Mouse (Mus musculus) midbrain, embryonic 16.5 days (tissue): ENCODE measurements around the gene Bcas1. TPM values are rescaled to one million over a fixed set of nuclear protein-coding genes. Genes with fewer than 3 reads are reported as not detected.
A peak's percentile ranks its signal among the peaks of the same experiment; 100 is the strongest.

Source experiments
- ATAC-seq: fragments of 200-750 bp; cut with Nextera tagmentation; 2 replicates; pipeline ENCODE4 v1.8.0; 2017; ENCODE audit warnings: moderate TSS enrichment
- H3K27ac ChIP-seq: fragments of 300-500 bp; sonication (generic); 2 replicates; pipeline ENCODE4 v1.5.1; 2014; ENCODE audit warnings: mild to moderate bottlenecking, low read length, mixed read lengths
- H3K27me3 ChIP-seq: fragments of 300-500 bp; sonication (generic); 2 replicates; pipeline ENCODE4 v1.6.1; 2014; ENCODE audit warnings: low read depth, low read length, mixed read lengths; ENCODE audit not compliant: control insufficient read depth, insufficient read depth
- H3K36me3 ChIP-seq: fragments of 300-500 bp; sonication (generic); 2 replicates; pipeline ENCODE4 v1.6.1; 2014; ENCODE audit warnings: mild to moderate bottlenecking, low read length, moderate library complexity, mixed read lengths; ENCODE audit not compliant: control insufficient read depth, insufficient read depth
- H3K4me1 ChIP-seq: fragments of 300-500 bp; sonication (generic); 2 replicates; pipeline ENCODE4 v1.6.1; 2014; ENCODE audit warnings: mild to moderate bottlenecking, low read length, mixed read lengths; ENCODE audit not compliant: control insufficient read depth, insufficient read depth
- H3K4me2 ChIP-seq: fragments of 300-500 bp; sonication (generic); 2 replicates; pipeline ENCODE4 v1.6.1; 2014; ENCODE audit warnings: mild to moderate bottlenecking, low read length, mixed read lengths
- H3K4me3 ChIP-seq: fragments of 300-500 bp; sonication (generic); 2 replicates; pipeline ENCODE4 v1.5.1; 2014; ENCODE audit warnings: low read depth, mild to moderate bottlenecking, low read length, moderate library complexity, mixed read lengths
- H3K9ac ChIP-seq: fragments of 300-500 bp; sonication (generic); 2 replicates; pipeline ENCODE4 v1.6.1; 2014; ENCODE audit warnings: low read depth, low read length, mixed read lengths
- H3K9me3 ChIP-seq: fragments of 300-500 bp; sonication (generic); replicated peaks from 2 replicates; pipeline ENCODE4 v1.6.1; 2014; ENCODE audit warnings: mild to moderate bottlenecking, low read length, mixed read lengths; ENCODE audit not compliant: control insufficient read depth, poor library complexity, severe bottlenecking
- whole genome bisulfite sequencing: fragments of 180-500 bp; shearing (Covaris S2); extraction: QIAGEN DNeasy Blood & Tissue Kit; methylation state at CpG from one replicate; pipeline ENCODE4 v1.1.7; 2014; 5-methylcytosine and 5-hydroxymethylcytosine counted together
- polyA plus RNA-seq: library from polyadenylated mRNA; unstranded; fragments of >200 nt; fragmentation: Nextera tagmentation; extraction: Ambion mirVana; gene quantifications from 2 replicates; pipeline ENCODE4 v1.2.1, GENCODE M21; 2015

Gene Bcas1
- polyA plus RNA-seq, 1 experiment from 2014 or later: 7.2 TPM

DNA sequence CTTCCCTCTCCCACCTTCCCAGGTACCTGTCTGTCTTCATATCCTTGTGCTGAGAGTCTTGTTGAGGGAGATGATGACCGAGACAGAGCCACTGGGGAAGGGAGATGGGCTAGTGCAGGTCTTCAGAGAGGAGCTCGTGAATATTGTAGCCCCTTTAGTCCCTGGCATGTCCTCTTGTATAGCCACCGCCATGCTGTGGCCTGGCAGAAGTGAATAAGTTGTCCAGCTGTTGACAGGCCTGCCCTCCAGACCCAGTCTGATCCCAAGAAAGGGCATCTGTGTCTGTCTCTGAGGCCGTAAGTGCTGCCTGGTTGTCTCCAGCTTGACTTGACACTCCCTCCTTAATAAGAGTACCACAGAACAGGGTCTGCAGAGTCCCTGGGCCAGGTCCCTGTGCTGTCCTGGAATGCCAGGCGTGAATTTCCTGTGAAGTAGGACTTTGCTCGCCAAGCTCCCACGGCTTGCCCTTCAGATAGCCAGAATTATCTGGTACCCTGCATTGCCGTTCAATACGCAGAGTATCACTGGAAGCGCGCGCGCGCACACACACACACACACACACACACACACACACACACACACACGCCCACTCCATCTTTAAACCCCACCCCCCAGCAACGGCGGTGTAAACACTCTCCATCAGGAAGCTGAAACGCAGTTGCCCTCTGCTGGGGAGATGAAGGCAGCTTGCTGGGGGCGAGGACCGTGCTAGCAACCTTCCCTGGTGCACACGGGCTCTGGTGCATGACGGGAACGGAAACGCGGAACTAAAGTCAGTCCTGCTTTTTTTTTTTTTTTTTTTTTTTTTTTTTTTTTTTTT lies 108.7 kb downstream of the Bcas1 start:
- peak; percentile 95 for ATAC-seq
- Histone ChIP-seq H3K9me3 (no peaks in the 10 kb centered on the region), H3K4me3 (peak overlapping the region; percentile 44), H3K36me3 (no peaks in the 10 kb centered on the region), H3K27me3 (no peaks in the 10 kb centered on the region; the same call in 1 of the 2 replicates), H3K4me2 (peak overlapping the region; percentile 84), H3K9ac (peak overlapping the region; percentile 60), H3K27ac (peak overlapping the region; percentile 75), H3K4me1 (peaks cover 13% of the 10 kb centered on the region)
- WGBS: 9% methylated on average over 24 of the region's 25 CpGs

DNA sequence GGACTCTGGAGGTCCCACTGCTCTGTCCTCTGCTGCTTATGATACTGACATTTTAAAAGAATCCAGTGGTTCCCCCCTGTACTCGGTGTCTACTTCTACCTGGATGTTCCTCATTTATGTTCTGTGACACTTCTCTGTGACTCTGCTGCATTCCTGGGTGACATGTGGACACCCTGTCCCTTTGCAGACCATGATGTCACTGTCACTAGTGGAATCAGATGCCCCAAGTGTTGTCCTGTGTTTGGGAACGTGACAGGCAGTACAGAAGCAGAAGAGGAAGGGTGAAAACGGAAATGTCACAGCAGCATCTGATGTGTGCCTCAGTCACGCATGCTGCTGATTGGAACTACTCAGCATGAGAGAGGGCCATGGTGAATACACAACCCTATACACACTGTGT lies 110.9 kb downstream of the Bcas1 start:
- 91% methylated on average over 4 of the region's 4 CpGs for WGBS
- Histone ChIP-seq H3K36me3 (no peaks in the 10 kb centered on the region), H3K27ac (no peak overlapping the region), H3K9ac (no peak overlapping the region), H3K9me3 (no peaks in the 10 kb centered on the region), H3K4me2 (no peak overlapping the region), H3K27me3 (no peaks in the 10 kb centered on the region; the same call in 1 of the 2 replicates), H3K4me3 (no peak overlapping the region), H3K4me1 (peaks cover 10% of the 10 kb centered on the region)
- no peak for ATAC-seq

DNA sequence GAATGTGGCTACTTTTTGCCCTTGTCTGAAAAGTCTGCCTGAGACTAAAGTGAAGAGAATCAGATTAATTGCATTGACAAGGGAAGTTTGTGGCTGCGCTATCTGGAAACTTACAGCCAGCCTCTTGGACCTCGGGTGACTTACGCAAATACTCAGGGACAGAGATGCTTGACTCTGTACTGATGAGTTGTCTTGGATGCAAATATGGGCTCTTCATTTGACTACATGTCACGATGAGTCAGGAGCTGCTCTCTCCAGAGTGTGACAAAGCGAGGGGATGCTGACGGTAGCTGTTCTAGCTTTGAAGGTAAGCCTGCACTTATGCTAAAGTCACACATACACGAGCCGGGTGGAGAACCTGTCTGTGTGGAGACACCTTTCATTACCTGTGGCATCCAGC lies 111.3 kb downstream of the Bcas1 start:
- 93% methylated on average over 8 of the region's 8 CpGs for WGBS
- Histone ChIP-seq H3K4me1 (peaks cover 10% of the 10 kb centered on the region), H3K9ac (no peak overlapping the region), H3K27ac (no peak overlapping the region), H3K4me3 (no peak overlapping the region), H3K9me3 (no peaks in the 10 kb centered on the region), H3K27me3 (no peaks in the 10 kb centered on the region; the same call in 1 of the 2 replicates), H3K36me3 (no peaks in the 10 kb centered on the region), H3K4me2 (no peak overlapping the region)
- no peak for ATAC-seq

DNA sequence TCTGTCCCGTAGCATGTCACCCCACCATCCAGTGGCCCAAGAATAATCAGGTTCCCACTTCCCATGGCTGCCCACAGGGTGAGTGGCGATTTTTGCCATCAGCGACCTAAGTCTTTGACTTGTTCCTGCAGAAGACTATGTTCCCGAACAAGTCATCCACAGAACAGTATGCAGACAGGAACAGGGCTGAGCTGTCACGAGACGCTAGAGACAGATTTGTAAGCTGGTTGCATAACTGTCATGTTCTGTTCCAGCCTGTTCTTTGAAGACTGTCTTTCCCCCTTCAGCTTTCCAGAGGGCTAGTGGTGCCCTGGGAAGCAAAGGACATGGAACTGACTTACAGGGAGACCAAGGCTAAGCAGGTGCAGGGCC lies 116.7 kb downstream of the Bcas1 start:
- H3K27me3 ChIP-seq: no peaks in the 10 kb centered on the region
- H3K4me2 ChIP-seq: no peak overlapping the region
- H3K4me3 ChIP-seq: no peak overlapping the region
- no peak overlapping the region for H3K9ac ChIP-seq
- 83% methylated on average over 6 of the region's 6 CpGs for WGBS
- H3K36me3 ChIP-seq: no peaks in the 10 kb centered on the region
- H3K4me1 ChIP-seq: 0 out of 2 replicates have a peak, but pooled peaks cover 2% of the 10 kb centered on the region
- H3K9me3 ChIP-seq: no peaks in the 10 kb centered on the region
- ATAC-seq: no peak
- H3K27ac ChIP-seq: no peak overlapping the region

DNA sequence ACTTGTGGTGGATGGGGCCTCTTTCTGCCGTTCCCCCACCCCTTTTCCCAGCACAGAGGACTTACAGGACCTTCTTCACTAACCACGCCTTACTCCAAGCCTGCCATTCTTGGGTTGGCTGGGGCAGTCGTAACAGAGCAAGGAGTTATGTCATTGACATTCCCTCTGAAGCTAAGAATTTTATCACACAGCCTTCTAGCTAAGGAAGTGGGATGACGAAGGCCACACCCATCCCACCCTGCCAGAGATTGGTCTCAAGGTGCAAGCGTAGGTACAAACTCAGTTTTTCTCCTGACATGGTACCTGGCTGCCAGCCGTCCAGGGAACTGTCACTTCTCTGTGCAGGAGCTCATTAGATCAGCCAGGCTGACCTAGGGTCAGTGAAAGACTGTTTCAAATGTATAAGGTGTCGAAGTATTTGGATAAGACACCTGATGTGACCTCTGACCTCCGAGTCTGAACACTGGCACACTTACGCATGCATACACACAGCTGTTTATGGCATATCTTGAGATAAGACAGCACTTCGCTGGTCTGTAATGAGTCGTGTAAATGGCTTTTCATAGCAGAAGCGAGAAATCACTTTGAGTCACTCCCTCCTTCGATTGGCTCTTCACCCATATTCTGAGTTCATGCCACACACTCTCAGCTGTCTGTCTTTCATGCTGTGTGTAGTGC lies 117.2 kb downstream of the Bcas1 start:
- no peaks in the 10 kb centered on the region for H3K36me3 ChIP-seq
- WGBS: 89% methylated on average over 13 of the region's 13 CpGs
- 0 out of 2 replicates have a peak, but pooled peaks cover 2% of the 10 kb centered on the region for H3K4me1 ChIP-seq
- no peak for ATAC-seq
- H3K9me3 ChIP-seq: no peaks in the 10 kb centered on the region
- no peak overlapping the region for H3K9ac ChIP-seq
- H3K27ac ChIP-seq: no peak overlapping the region
- no peak overlapping the region for H3K4me2 ChIP-seq
- H3K4me3 ChIP-seq: no peak overlapping the region
- no peaks in the 10 kb centered on the region for H3K27me3 ChIP-seq

DNA sequence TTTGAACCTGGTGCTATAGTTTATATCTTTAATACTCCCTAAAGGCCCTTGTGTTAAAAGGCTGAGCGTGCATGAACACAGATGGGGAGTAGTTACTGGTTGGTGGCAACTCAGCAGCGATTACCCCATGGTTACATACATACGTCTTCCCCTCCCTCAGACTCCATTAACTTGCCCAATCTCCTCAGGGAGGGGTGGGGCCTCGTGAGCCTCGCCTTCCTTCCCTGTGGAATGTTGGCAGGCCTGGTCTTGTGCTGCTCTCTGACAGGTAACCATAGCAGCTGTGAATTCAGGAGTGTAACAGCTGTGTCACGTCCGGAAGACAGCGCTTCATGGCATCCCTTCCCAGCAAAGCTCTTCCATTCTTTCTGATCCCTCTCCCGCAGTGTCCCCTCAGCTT lies 118.7 kb downstream of the Bcas1 start:
- H3K36me3 ChIP-seq: no peaks in the 10 kb centered on the region
- no peak overlapping the region for H3K4me2 ChIP-seq
- H3K4me1 ChIP-seq: 0 out of 2 replicates have a peak, but pooled peaks cover 2% of the 10 kb centered on the region
- H3K27me3 ChIP-seq: no peaks in the 10 kb centered on the region
- H3K27ac ChIP-seq: no peak overlapping the region
- 67% methylated on average over 9 of the region's 9 CpGs for WGBS
- ATAC-seq: no peak
- no peak overlapping the region for H3K4me3 ChIP-seq
- no peaks in the 10 kb centered on the region for H3K9me3 ChIP-seq
- no peak overlapping the region for H3K9ac ChIP-seq

DNA sequence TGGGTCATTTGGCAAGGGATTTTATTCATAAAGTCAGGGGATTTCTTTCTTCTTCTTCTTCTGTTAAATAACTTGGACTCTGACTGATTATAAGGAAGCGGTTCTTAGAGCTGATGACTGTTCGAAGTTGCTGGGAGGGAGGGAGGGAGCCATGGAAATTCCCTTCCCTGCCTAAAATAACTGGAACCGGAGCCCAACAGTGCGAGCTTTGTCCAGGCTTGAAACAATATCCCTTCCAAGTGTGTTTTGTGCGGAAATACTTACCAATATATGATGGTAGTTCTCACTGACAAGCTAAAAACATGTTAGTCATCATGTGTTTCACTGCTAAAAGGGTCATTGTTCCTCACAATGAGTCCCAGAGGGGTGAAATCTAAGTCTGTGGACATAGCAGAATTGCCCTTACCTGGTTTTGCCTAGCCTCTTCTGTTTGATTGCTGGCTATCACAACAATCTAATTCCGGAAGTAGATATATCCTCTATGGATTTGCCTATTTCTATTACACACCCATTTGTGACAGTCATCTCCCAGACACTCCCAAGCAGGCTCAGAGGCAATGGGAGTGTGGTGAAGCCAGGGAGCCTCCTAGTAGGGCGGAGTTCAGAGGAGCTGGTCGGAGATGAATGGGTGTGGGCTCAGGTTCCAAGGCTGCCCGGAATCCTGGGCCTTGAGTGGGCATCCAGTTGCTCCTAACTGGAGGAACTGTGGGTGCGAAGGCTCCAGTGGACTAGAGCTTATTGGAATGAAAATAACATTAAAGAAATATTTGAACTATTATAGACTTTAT lies 119.4 kb downstream of the Bcas1 start:
- Histone ChIP-seq H3K9me3 (no peaks in the 10 kb centered on the region), H3K4me1 (0 out of 2 replicates have a peak, but pooled peaks cover 2% of the 10 kb centered on the region), H3K27me3 (no peaks in the 10 kb centered on the region), H3K27ac (no peak overlapping the region), H3K4me2 (no peak overlapping the region), H3K4me3 (no peak overlapping the region), H3K9ac (no peak overlapping the region), H3K36me3 (no peaks in the 10 kb centered on the region)
- ATAC-seq: no peak
- WGBS: 50% methylated on average over 10 of the region's 10 CpGs

DNA sequence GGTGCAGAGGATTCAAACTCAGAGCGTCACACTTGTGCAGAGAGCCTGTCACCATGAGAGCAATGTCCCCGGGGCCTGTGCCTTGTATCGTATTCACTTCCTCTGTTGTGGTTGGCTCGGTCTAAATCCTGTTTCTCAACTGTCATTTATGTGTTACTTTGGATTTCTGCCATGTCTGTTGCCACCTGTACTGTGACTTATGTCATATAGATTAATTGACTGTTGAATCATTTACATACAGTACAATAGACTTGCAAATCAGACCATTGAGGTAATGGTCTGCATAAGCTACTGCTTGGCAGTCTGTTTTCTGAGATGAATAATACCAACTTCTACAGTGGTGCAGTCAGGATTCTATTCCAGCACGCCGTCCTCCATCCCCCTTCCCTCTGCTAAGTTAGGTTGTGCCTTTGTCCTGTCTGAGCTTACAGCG lies 120.0 kb downstream of the Bcas1 start:
- H3K4me3 ChIP-seq: no peak overlapping the region
- 0 out of 2 replicates have a peak, but pooled peaks cover 2% of the 10 kb centered on the region for H3K4me1 ChIP-seq
- 0 out of 2 replicates have a peak overlapping the region, but pooled peaks have one; percentile 47 for H3K27ac ChIP-seq
- peak; percentile 64 for ATAC-seq
- H3K4me2 ChIP-seq: no peak overlapping the region
- no peak overlapping the region for H3K9ac ChIP-seq
- H3K9me3 ChIP-seq: no peaks in the 10 kb centered on the region
- 28% methylated on average over 7 of the region's 7 CpGs for WGBS
- H3K27me3 ChIP-seq: no peaks in the 10 kb centered on the region
- no peaks in the 10 kb centered on the region for H3K36me3 ChIP-seq
